Mouse (Mus musculus): Measurements from ENCODE around the gene Ggt6. TPM values are rescaled to one million over a fixed set of nuclear protein-coding genes. Genes with fewer than 3 reads are reported as not detected.

Gene Ggt6
- total and polyA plus RNA-seq, 2 experiments from 2014 or later = not detected

DNA sequence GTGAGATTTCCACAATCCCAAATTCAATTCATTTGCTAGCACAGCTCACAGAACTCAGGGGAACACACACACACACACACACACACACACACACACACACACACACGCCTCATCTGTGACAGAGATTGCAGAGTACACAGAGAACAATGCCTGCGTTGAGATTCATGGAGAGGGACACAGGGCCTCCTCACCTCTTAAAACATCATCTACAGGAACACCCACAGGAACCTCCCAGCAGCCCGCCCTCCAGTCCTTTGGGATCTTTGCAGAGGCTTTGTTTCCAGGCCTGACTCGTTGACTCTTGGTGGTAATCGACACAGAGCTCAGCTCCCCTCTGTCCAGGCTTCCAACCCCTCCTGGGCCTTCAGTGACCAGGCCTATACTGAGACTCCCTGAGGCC, 41.9 kb downstream of the Ggt6 start:
- H3K27ac ChIP-seq (ENCODE audit: low read depth, low read length) = no peak overlapping the region
- no peak overlapping the region for H3K4me3 ChIP-seq (ENCODE audit: low read depth, low read length)
- H3K9me3 ChIP-seq (ENCODE audit: low read length) = no peaks in the 10 kb centered on the region
- H3K36me3 ChIP-seq (ENCODE audit: insufficient read depth) = peaks cover 18% of the 10 kb centered on the region; the same call in 1 of the 2 replicates
- H3K9ac ChIP-seq = no peak overlapping the region
- 51% methylated on average over 5 of the region's 5 CpGs for WGBS
- ATAC-seq (no peak), DNase-seq (no peak)
- H3K27me3 ChIP-seq (ENCODE audit: insufficient read depth, low read length) = no peaks in the 10 kb centered on the region
- H3K4me2 ChIP-seq (ENCODE audit: low read depth) = no peak overlapping the region
- H3K4me1 ChIP-seq (ENCODE audit: insufficient read depth) = no peaks in the 10 kb centered on the region
- no peak for TF ChIP-seq CTCF (IDR thresholded peaks at IDR 0.05; ENCODE audit: low read depth)

DNA sequence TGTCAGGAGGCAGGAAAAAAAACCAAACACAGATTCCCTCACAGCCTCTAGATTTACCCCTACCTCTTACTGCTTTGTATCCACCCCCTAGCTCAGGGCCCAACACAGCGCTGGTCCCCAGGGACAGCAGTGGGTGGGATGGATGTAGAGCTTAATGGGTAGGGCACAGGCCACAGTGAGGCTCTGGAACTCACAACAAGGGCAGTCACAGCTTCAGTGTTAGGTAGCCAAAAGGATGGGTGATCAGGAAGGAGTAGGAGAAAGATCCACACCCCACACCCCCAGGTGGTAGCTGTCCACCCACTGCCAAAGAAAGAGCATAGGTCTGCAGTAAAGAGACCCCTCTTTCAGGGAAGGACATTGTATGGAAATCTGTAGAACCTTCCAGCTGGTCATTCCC, 42.3 kb downstream of the Ggt6 start:
- Histone ChIP-seq H3K4me2 (ENCODE audit: low read depth) (no peak overlapping the region), H3K9me3 (ENCODE audit: low read length) (no peaks in the 10 kb centered on the region), H3K27me3 (ENCODE audit: insufficient read depth, low read length) (no peaks in the 10 kb centered on the region), H3K4me1 (ENCODE audit: insufficient read depth) (no peaks in the 10 kb centered on the region), H3K27ac (ENCODE audit: low read depth, low read length) (no peak overlapping the region), H3K4me3 (ENCODE audit: low read depth, low read length) (no peak overlapping the region), H3K9ac (no peak overlapping the region), H3K36me3 (ENCODE audit: insufficient read depth) (peaks cover 14% of the 10 kb centered on the region; the same call in 1 of the 2 replicates)
- TF ChIP-seq CTCF (IDR thresholded peaks at IDR 0.05; ENCODE audit: low read depth) = no peak
- DNase-seq (no peak), ATAC-seq (no peak)
- WGBS = 96% methylated on average over 1 of the region's 1 CpGs

DNA sequence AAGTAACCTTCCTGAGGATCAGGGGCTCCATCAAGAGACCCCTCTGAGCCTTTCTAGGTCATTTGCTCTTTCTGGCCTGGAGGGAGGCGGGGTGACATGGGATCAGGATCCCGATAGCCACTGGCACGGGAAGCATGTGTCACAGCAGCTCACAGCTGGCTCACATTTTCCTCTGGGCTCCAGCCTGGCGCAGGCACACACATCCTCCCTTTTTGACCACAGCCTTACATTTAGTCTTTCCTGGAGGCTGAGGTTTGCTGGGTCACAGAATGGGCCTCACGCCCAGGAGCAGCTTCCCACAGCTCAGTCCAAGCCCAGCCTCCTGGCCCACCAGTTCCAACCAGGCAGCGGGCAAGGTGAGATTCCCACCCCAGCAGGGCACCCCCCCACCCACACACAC, 42.9 kb downstream of the Ggt6 start:
- WGBS = 80% methylated on average over 6 of the region's 6 CpGs
- Histone ChIP-seq H3K27ac (ENCODE audit: low read depth, low read length) (no peak overlapping the region), H3K4me3 (ENCODE audit: low read depth, low read length) (no peak overlapping the region), H3K27me3 (ENCODE audit: insufficient read depth, low read length) (no peaks in the 10 kb centered on the region), H3K36me3 (ENCODE audit: insufficient read depth) (peaks cover 8% of the 10 kb centered on the region; the same call in 1 of the 2 replicates), H3K4me1 (ENCODE audit: insufficient read depth) (no peaks in the 10 kb centered on the region), H3K4me2 (ENCODE audit: low read depth) (no peak overlapping the region), H3K9me3 (ENCODE audit: low read length) (no peaks in the 10 kb centered on the region), H3K9ac (no peak overlapping the region)
- no peak for DNase-seq
- no peak for TF ChIP-seq CTCF (IDR thresholded peaks at IDR 0.05; ENCODE audit: low read depth)
- no peak for ATAC-seq

DNA sequence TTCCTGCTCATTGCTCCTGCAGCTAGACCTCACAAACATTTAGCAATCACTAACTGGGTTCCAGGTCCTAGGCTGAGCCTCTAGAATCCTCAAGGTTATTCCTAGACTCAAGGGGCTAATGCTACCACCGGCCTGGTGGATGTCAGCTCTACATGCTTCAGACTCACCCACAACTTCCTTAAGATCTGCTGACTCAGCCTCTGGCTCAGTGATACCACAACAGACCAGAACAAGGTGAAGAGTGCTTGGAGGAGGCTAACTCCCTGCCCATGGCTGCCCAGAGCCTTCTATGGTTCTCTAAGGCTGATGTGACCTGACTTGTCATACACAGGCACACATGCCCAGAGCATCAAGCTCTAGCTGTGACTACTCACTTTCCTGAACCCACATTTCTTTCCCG, 44.2 kb downstream of the Ggt6 start:
- WGBS = 94% methylated on average over 2 of the region's 2 CpGs
- no peaks in the 10 kb centered on the region for H3K9me3 ChIP-seq (ENCODE audit: low read length)
- no peak overlapping the region for H3K4me2 ChIP-seq (ENCODE audit: low read depth)
- H3K27me3 ChIP-seq (ENCODE audit: insufficient read depth, low read length) = no peaks in the 10 kb centered on the region
- DNase-seq (no peak), ATAC-seq (no peak)
- no peaks in the 10 kb centered on the region; the same call in 1 of the 2 replicates for H3K36me3 ChIP-seq (ENCODE audit: insufficient read depth)
- no peak overlapping the region for H3K9ac ChIP-seq
- TF ChIP-seq CTCF (IDR thresholded peaks at IDR 0.05; ENCODE audit: low read depth) = no peak
- H3K4me1 ChIP-seq (ENCODE audit: insufficient read depth) = peaks cover under 1% of the 10 kb centered on the region
- no peak overlapping the region for H3K27ac ChIP-seq (ENCODE audit: low read depth, low read length)
- H3K4me3 ChIP-seq (ENCODE audit: low read depth, low read length) = no peak overlapping the region

DNA sequence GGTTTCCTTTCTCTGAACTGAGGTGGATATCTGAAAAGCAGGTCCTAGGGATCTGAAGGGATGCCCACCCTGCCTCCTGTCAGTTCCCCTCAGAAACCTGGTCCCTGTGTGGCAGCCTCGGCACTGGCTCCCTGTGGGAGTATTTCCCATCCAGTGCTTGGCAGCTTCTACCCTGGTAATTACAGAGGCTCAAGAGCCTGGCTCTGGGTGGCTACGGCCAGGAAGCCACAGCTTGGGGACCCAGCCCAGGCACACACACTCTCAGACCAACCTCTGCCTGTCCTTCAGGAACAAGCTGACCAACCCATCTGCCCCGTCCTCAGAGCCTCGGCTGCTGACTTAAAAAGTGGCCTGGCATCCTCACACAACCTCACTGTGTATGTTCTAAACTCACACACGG, 46.0 kb downstream of the Ggt6 start:
- TF ChIP-seq CTCF (IDR thresholded peaks at IDR 0.05; ENCODE audit: low read depth) = no peak
- H3K4me1 ChIP-seq (ENCODE audit: insufficient read depth) = peaks cover 14% of the 10 kb centered on the region
- WGBS = 65% methylated on average over 5 of the region's 5 CpGs
- DNase-seq (no peak), ATAC-seq (no peak)
- no peak overlapping the region for H3K27ac ChIP-seq (ENCODE audit: low read depth, low read length)
- H3K36me3 ChIP-seq (ENCODE audit: insufficient read depth) = no peaks in the 10 kb centered on the region
- H3K9me3 ChIP-seq (ENCODE audit: low read length) = no peaks in the 10 kb centered on the region
- no peaks in the 10 kb centered on the region for H3K27me3 ChIP-seq (ENCODE audit: insufficient read depth, low read length)
- no peak overlapping the region for H3K4me3 ChIP-seq (ENCODE audit: low read depth, low read length)
- H3K4me2 ChIP-seq (ENCODE audit: low read depth) = no peak overlapping the region
- H3K9ac ChIP-seq = no peak overlapping the region

DNA sequence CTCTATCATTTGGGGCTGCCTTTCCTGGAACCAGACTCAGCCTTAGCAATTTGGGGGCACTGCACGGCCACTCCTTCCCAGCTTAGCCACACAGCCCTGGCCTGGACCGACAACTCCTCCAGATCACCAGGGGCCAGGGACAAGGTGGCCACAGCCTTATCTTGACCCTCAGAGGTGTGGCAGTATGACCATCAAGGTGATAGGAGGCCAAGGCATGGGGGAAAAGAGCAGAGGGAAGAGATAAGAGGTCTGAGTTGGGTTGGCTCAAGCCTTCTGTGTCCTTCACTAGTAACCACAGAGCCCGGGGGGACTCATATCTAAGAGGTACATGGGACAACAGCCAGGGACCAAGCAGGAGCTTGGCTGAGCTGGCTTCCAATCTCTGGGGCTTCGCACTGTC, 46.6 kb downstream of the Ggt6 start:
- ATAC-seq = no peak
- no peak overlapping the region for H3K4me2 ChIP-seq (ENCODE audit: low read depth)
- no peaks in the 10 kb centered on the region for H3K36me3 ChIP-seq (ENCODE audit: insufficient read depth)
- no peak overlapping the region for H3K27ac ChIP-seq (ENCODE audit: low read depth, low read length)
- peaks cover 14% of the 10 kb centered on the region for H3K4me1 ChIP-seq (ENCODE audit: insufficient read depth)
- H3K9me3 ChIP-seq (ENCODE audit: low read length) = no peaks in the 10 kb centered on the region
- no peaks in the 10 kb centered on the region for H3K27me3 ChIP-seq (ENCODE audit: insufficient read depth, low read length)
- TF ChIP-seq CTCF (IDR thresholded peaks at IDR 0.05; ENCODE audit: low read depth) = no peak
- DNase-seq = no peak
- 82% methylated on average over 4 of the region's 4 CpGs for WGBS
- no peak overlapping the region for H3K4me3 ChIP-seq (ENCODE audit: low read depth, low read length)
- no peak overlapping the region for H3K9ac ChIP-seq

DNA sequence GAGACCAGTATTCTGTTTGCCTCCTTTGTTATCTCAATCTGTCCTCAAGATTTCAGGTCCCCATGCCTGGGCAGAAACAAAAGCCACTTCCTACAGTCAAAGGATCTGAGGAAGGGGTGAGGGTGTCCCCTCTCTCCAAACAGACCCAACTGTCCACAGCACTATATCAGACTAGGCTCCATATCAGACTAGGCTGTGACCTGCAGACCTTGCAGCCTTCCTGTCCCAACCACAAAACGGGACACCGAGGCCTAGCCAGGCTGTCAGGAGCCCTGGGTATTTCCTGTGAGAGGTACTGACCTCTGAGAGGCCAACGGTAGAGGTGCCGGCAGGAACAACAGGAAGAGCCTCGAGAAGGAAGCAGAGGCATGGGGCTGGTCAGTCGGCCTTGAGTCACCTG, 49.2 kb downstream of the Ggt6 start:
- ATAC-seq = no peak
- Histone ChIP-seq H3K4me3 (ENCODE audit: low read depth, low read length) (no peak overlapping the region), H3K4me2 (ENCODE audit: low read depth) (no peak overlapping the region), H3K9ac (no peak overlapping the region), H3K27ac (ENCODE audit: low read depth, low read length) (no peak overlapping the region), H3K36me3 (ENCODE audit: insufficient read depth) (no peaks in the 10 kb centered on the region), H3K4me1 (ENCODE audit: insufficient read depth) (peaks cover 23% of the 10 kb centered on the region), H3K27me3 (ENCODE audit: insufficient read depth, low read length) (no peaks in the 10 kb centered on the region), H3K9me3 (ENCODE audit: low read length) (no peaks in the 10 kb centered on the region)
- 80% methylated on average over 6 of the region's 6 CpGs for WGBS
- TF ChIP-seq CTCF (IDR thresholded peaks at IDR 0.05; ENCODE audit: low read depth) = no peak
- DNase-seq = no peak

DNA sequence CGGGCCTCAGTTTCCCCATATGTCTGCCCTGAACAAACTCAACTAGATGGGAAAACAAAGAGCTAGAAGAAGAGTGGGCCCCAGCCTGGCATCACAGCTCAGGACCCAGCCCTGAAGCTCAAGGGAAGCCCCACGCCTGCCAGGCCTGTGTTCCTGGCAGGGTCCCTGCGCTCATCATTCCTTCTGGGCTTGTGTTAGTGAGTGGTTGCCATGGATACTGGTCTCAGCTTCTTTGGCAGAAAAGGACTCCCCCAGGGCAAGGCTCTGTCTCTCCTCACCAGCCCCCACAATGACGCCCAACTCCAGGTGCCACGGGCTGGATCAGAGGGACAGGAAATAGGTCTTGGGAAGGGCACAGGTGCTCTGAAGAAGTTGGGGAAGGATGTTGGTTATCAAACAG, 49.8 kb downstream of the Ggt6 start:
- DNase-seq = peak; percentile 80
- H3K9me3 ChIP-seq (ENCODE audit: low read length) = no peaks in the 10 kb centered on the region
- H3K27me3 ChIP-seq (ENCODE audit: insufficient read depth, low read length) = no peaks in the 10 kb centered on the region
- WGBS = 26% methylated on average over 5 of the region's 5 CpGs
- H3K36me3 ChIP-seq (ENCODE audit: insufficient read depth) = no peaks in the 10 kb centered on the region
- peaks cover 23% of the 10 kb centered on the region for H3K4me1 ChIP-seq (ENCODE audit: insufficient read depth)
- no peak overlapping the region for H3K27ac ChIP-seq (ENCODE audit: low read depth, low read length)
- 0 out of 2 replicates have a peak, but pooled peaks have one; percentile 16 for ATAC-seq
- peak overlapping the region; percentile 5; the same call in 1 of the 2 replicates for H3K4me2 ChIP-seq (ENCODE audit: low read depth)
- no peak overlapping the region for H3K4me3 ChIP-seq (ENCODE audit: low read depth, low read length)
- no peak overlapping the region for H3K9ac ChIP-seq
- no peak for TF ChIP-seq CTCF (IDR thresholded peaks at IDR 0.05; ENCODE audit: low read depth)
